ENCODE assay signal across 11 mouse cellular contexts in the genomic region with DNA sequence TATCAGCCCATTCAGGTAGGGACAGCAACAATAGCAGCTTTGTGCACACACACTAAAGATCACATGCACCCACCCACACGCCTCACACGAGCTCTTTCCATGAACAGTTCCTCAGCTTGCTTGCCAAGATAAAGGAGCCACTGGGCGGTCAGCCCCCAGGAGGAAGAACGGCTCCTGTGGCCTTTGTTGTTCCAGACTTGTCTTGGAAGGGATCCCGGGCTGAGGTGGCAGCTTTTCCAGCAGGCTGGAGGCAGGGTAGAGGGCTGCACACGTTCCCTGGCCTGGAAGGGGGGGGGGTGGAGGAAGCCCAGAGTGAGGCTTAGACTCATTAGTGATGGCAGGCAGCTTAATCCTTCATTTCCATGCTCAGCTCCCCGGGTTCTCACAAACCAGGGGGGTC. TPM values are rescaled to one million over a fixed set of nuclear protein-coding genes. Genes with fewer than 3 reads are reported as not detected.
DNase-seq lines count a peak whose midpoint lies in the region; ATAC-seq and TF ChIP-seq lines count a peak whose summit lies in the region.
"Had no signal": no experiment of that assay in that cellular context is flagged by ENCODE, and none has a peak within 500 bp of the region (broad histone marks: within the 10 kb centered on the region; RNA-seq: fewer than 3 reads in every experiment).

No protein-coding gene starts in this region.

- H3K4me2 ChIP-seq in midbrain, embryonic 13.5 days (replicated peaks), result no peak overlapping the region

- DNase-seq in frontal cortex, postnatal 10 days (ENCODE audit: low spot score in 2 of 2), result no peak
- peak; percentile 26 for DNase-seq in ovary, adult 18-20 months (ENCODE audit: low spot score)
- no peak for DNase-seq in ovary, postnatal 14 days (ENCODE audit: low spot score)
- peak; percentile 29 to 61 for DNase-seq in heart, adult 2 months
- no peak for DNase-seq in cerebellum, adult 9-10 months
- no peak for DNase-seq in embryo, embryonic 10 days (ENCODE audit: low spot score)
- DNase-seq: layer of hippocampus, postnatal 36 days had no signal

- H3K36me3 ChIP-seq in heart, adult 2 months (ENCODE audit: control insufficient read depth, insufficient read depth, low read length), result no peaks in the 10 kb centered on the region
- no peaks in the 10 kb centered on the region for H3K36me3 ChIP-seq in midbrain, embryonic 13.5 days

- no peaks in the 10 kb centered on the region for H3K79me2 ChIP-seq in heart, adult 2 months (replicated peaks; ENCODE audit: control insufficient read depth, insufficient read depth, low read length)

- TF ChIP-seq POLR2A in heart, adult 2 months (IDR thresholded peaks at IDR 0.05; ENCODE audit: insufficient read depth, low read depth, low read length), result no peak

- no peak for TF ChIP-seq CTCF in heart, adult 2 months (IDR thresholded peaks at IDR 0.05)

- intact Hi-C loops in heart, adult 2 months (cut with DNase I), result no loop called here

- H3K9me3 ChIP-seq in midbrain, embryonic 13.5 days, result no peaks in the 10 kb centered on the region

- 8% methylated on average over 7 of the region's 7 CpGs for WGBS in heart, adult 2 months
- 6% methylated on average over 7 of the region's 7 CpGs for WGBS in midbrain, embryonic 13.5 days

- TF ChIP-seq EP300 in heart, adult 2 months (IDR thresholded peaks at IDR 0.05; ENCODE audit: insufficient read depth, low read depth, low read length), result no peak

- H3K27ac ChIP-seq in heart, adult 2 months, result no peak overlapping the region
- no peak overlapping the region for H3K27ac ChIP-seq in midbrain, embryonic 13.5 days

- no peak overlapping the region for H3K9ac ChIP-seq in heart, adult 2 months (ENCODE audit: low read depth, low read length)
- no peak overlapping the region for H3K9ac ChIP-seq in midbrain, embryonic 13.5 days (replicated peaks)

- peak; percentile 38; the same call in 1 of the 2 replicates for ATAC-seq in frontal cortex, adult (ENCODE audit: low TSS enrichment)
- ATAC-seq in midbrain, embryonic 13.5 days, result peak; percentile 76

- no peak overlapping the region for H3K4me3 ChIP-seq in heart, adult 2 months
- no peak overlapping the region for H3K4me3 ChIP-seq in midbrain, embryonic 13.5 days (replicated peaks)

- peaks cover 3% of the 10 kb centered on the region; the same call in 1 of the 2 replicates for H3K4me1 ChIP-seq in heart, adult 2 months (ENCODE audit: control insufficient read depth, insufficient read depth, low read length)
- H3K4me1 ChIP-seq in midbrain, embryonic 13.5 days (replicated peaks), result peaks cover 54% of the 10 kb centered on the region

- H3K27me3 ChIP-seq in heart, adult 2 months (ENCODE audit: control insufficient read depth, insufficient read depth, low read length), result no peaks in the 10 kb centered on the region
- H3K27me3 ChIP-seq in midbrain, embryonic 13.5 days, result peaks cover 68% of the 10 kb centered on the region

RNA-seq across cellular contexts. Expression of gene 6430628N08Rik, which starts 18.2 kb away (rescaled TPM):
- not detected for total RNA-seq in heart, adult 2 months (2021)
- polyA plus RNA-seq in heart, adult 2 months (2012; rRNA removed), result not detected in 2 replicates
- polyA plus RNA-seq in midbrain, embryonic 13.5 days (2015; fragmentation: Nextera tagmentation; extraction: Ambion mirVana), result 0.12 and 0.32 TPM in 2 replicates
- total RNA-seq: layer of hippocampus, postnatal 36 days; monocyte, adult 5-6 weeks had no signal
- polyA plus RNA-seq: stomach, embryonic 14.5 days had no signal

RNA-seq across cellular contexts. Expression of gene Kncn, which starts 24.4 kb away (rescaled TPM):
- not detected for total RNA-seq in heart, adult 2 months (2021)
- 0.18 TPM in 1 of 2 replicates, not detected in the other for polyA plus RNA-seq in heart, adult 2 months (2012; rRNA removed)
- polyA plus RNA-seq in midbrain, embryonic 13.5 days (2015; fragmentation: Nextera tagmentation; extraction: Ambion mirVana), result 0.24 TPM in 1 of 2 replicates, not detected in the other
- total RNA-seq: monocyte, adult 5-6 weeks had no signal
- polyA plus RNA-seq: stomach, embryonic 14.5 days had no signal

RNA-seq across cellular contexts. Expression of gene Dmbx1, which starts 31.1 kb away (rescaled TPM):
- not detected for total RNA-seq in heart, adult 2 months (2021)
- polyA plus RNA-seq in heart, adult 2 months (2012; rRNA removed), result not detected in 2 replicates
- 10.9 and 11.7 TPM in 2 replicates for polyA plus RNA-seq in midbrain, embryonic 13.5 days (2015; fragmentation: Nextera tagmentation; extraction: Ambion mirVana)
- total RNA-seq: layer of hippocampus, postnatal 36 days; monocyte, adult 5-6 weeks had no signal
- polyA plus RNA-seq: stomach, embryonic 14.5 days had no signal

Comparison
In these comparisons a context has a peak if more than half of its experiments do, and no peak if none do; other contexts are left out.
1. DNase-seq: peak in ovary, adult 18-20 months (single experiment) and heart, adult 2 months (2 of 2); none in frontal cortex, postnatal 10 days (0 of 2), ovary, postnatal 14 days (single experiment), cerebellum, adult 9-10 months (single experiment) and embryo, embryonic 10 days (single experiment).
2. RNA of gene Dmbx1, which starts 31.1 kb away (polyA plus RNA-seq): 10.9 to 11.7 TPM in midbrain, embryonic 13.5 days; not detected in heart, adult 2 months; every median in the first group is over 10 times any median in the second.